Mouse (Mus musculus) gastrocnemius, postnatal 10 days (tissue): Measurements from ENCODE around the gene Nrtn. TPM values are rescaled to one million over a fixed set of nuclear protein-coding genes. Genes with fewer than 3 reads are reported as not detected.

Source experiments
- DNase-seq: peaks from one replicate; pipeline ENCODE4 v3.0.0; 2021; ENCODE audit warnings: mixed read lengths
- total RNA-seq, 2 experiments: library from RNA; stranded (reverse); gene quantifications; 2 replicates each; pipeline ENCODE4 v1.2.3; 2021

Nrtn gene
- total RNA-seq, 2 experiments from 2014 or later: 0.95 to 1.4 TPM

- no peak for DNase-seq
Measured at GRCm38 (mm10) chr17:56762769-56763731, 5.7 kb upstream of the Nrtn start.

- DNase-seq: peak; percentile 91
Measured at GRCm38 (mm10) chr17:56761991-56762410, 4.7 kb upstream of the Nrtn start.

GRCm38 (mm10) chr17:56761077-56761476, 3.7 kb upstream of the Nrtn start:
- DNase-seq: no peak

- DNase-seq: no peak
Measured at GRCm38 (mm10) chr17:56759261-56759660, 1.9 kb upstream of the Nrtn start.

- peak; percentile 74 for DNase-seq
Measured at GRCm38 (mm10) chr17:56758132-56758531, 802 bp upstream of the Nrtn start.

- no peak for DNase-seq
Measured at GRCm38 (mm10) chr17:56756703-56757399, 479 bp downstream of the Nrtn start.

GRCm38 (mm10) chr17:56754271-56755185, 2.8 kb downstream of the Nrtn start:
- no peak for DNase-seq

- no peak for DNase-seq
Measured at GRCm38 (mm10) chr17:56753452-56753851, 3.9 kb downstream of the Nrtn start.

- no peak for DNase-seq
Measured at GRCm38 (mm10) chr17:56751404-56752072, 5.8 kb downstream of the Nrtn start.

- DNase-seq: no peak
Measured at GRCm38 (mm10) chr17:56744173-56744572, 13.2 kb downstream of the Nrtn start.

- no peak for DNase-seq
Measured at GRCm38 (mm10) chr17:56740788-56741160, 16.6 kb downstream of the Nrtn start.

- DNase-seq: no peak
Measured at GRCm38 (mm10) chr17:56740118-56740787, 17.1 kb downstream of the Nrtn start.

- DNase-seq: no peak
Measured at GRCm38 (mm10) chr17:56738221-56738620, 19.1 kb downstream of the Nrtn start.

GRCm38 (mm10) chr17:56736534-56736933, 20.8 kb downstream of the Nrtn start:
- DNase-seq: no peak

GRCm38 (mm10) chr17:56729656-56730055, 27.7 kb downstream of the Nrtn start:
- DNase-seq: no peak

- no peak for DNase-seq
Measured at GRCm38 (mm10) chr17:56729151-56729550, 28.2 kb downstream of the Nrtn start.

GRCm38 (mm10) chr17:56728117-56728516, 29.2 kb downstream of the Nrtn start:
- DNase-seq: no peak

- DNase-seq: no peak
Measured at GRCm38 (mm10) chr17:56727659-56728058, 29.7 kb downstream of the Nrtn start.

GRCm38 (mm10) chr17:56727029-56727649, 30.2 kb downstream of the Nrtn start:
- DNase-seq: no peak

GRCm38 (mm10) chr17:56723419-56724161, 33.7 kb downstream of the Nrtn start:
- no peak for DNase-seq
